Mouse (Mus musculus) cortical plate, adult 2 months (tissue): ENCODE measurements at regions not wholly inside any gene's neighbourhood (a gene's known extent, or its start where the extent isn't known, plus 50 kb on each side); places are given as distances from the start of the nearest gene placed in this dataset.
"Not testable (repeated sequence)": the region's sequence is repeated elsewhere in the genome, so short reads cannot be mapped to it uniquely, and the experiment has no call there.

Source experiments
- H3K27ac ChIP-seq: fragments of 200-500 bp; 2 replicates; pipeline ENCODE4 v1.5.1; 2012; ENCODE audit warnings: low read length, control low read depth, inconsistent platforms; ENCODE audit not compliant: insufficient read depth
- H3K4me1 ChIP-seq: fragments of 200-500 bp; 2 replicates; pipeline ENCODE4 v1.6.1; 2011; ENCODE audit warnings: low read length; ENCODE audit not compliant: control insufficient read depth, insufficient read depth
- H3K4me3 ChIP-seq: fragments of 200-500 bp; 2 replicates; pipeline ENCODE4 v1.5.1; 2011; ENCODE audit warnings: mild to moderate bottlenecking, low read length, control low read depth; ENCODE audit not compliant: insufficient read depth
- CTCF ChIP-seq: fragments of 200-500 bp; IDR thresholded peaks from 2 replicates; pipeline ENCODE4 v1.5.1; 2011; ENCODE audit warnings: mild to moderate bottlenecking, control low read depth, low read length; ENCODE audit not compliant: insufficient read depth; ENCODE audit errors: extremely low read depth
- POLR2A ChIP-seq: fragments of 200-500 bp; IDR thresholded peaks from 2 replicates; pipeline ENCODE4 v1.6.1; 2011; ENCODE audit warnings: mild to moderate bottlenecking, low read length, control low read depth; ENCODE audit not compliant: insufficient read depth; ENCODE audit errors: extremely low read depth

- no peak for TF ChIP-seq CTCF
- no peak for TF ChIP-seq POLR2A
- Histone ChIP-seq H3K27ac (no peak overlapping the region), H3K4me1 (no peaks in the 10 kb centered on the region), H3K4me3 (no peak overlapping the region)
Observed at GRCm38 (mm10) chr1:35212111-35212891, 362.5 kb downstream of the Plekhb2 start.

- no peak overlapping the region for H3K4me3 ChIP-seq
Observed at GRCm38 (mm10) chr1:35213875-35214274, 364.1 kb downstream of the Plekhb2 start.

GRCm38 (mm10) chr1:35216411-35216810, 366.6 kb downstream of the Plekhb2 start:
- TF ChIP-seq POLR2A (no peak), CTCF (no peak)
- H3K27ac ChIP-seq: no peak overlapping the region

More at GRCm38 (mm10) chr1:35213875-35214274, 364.1 kb downstream of the Plekhb2 start:
- no peaks in the 10 kb centered on the region for H3K4me1 ChIP-seq
- no peak for TF ChIP-seq CTCF
- TF ChIP-seq POLR2A: no peak
- H3K27ac ChIP-seq: no peak overlapping the region

GRCm38 (mm10) chr1:35220215-35220614, 370.4 kb downstream of the Plekhb2 start:
- not testable (repeated sequence) for H3K27ac ChIP-seq, H3K4me3 ChIP-seq, H3K4me1 ChIP-seq

More at GRCm38 (mm10) chr1:35216411-35216810, 366.6 kb downstream of the Plekhb2 start:
- no peak overlapping the region for H3K4me3 ChIP-seq
- no peaks in the 10 kb centered on the region for H3K4me1 ChIP-seq

- no peak for TF ChIP-seq CTCF
- TF ChIP-seq POLR2A: no peak
- Histone ChIP-seq H3K4me1 (no peaks in the 10 kb centered on the region), H3K4me3 (no peak overlapping the region), H3K27ac (no peak overlapping the region)
Observed at GRCm38 (mm10) chr1:35220751-35221150, 371.0 kb downstream of the Plekhb2 start.

GRCm38 (mm10) chr1:35232592-35232991, 382.8 kb downstream of the Plekhb2 start:
- no peak overlapping the region for H3K4me3 ChIP-seq
- TF ChIP-seq CTCF (no peak), POLR2A (no peak)
- H3K27ac ChIP-seq: no peak overlapping the region
- H3K4me1 ChIP-seq: no peaks in the 10 kb centered on the region

GRCm38 (mm10) chr1:35238139-35238538, 388.4 kb downstream of the Plekhb2 start:
- Histone ChIP-seq H3K27ac (no peak overlapping the region), H3K4me3 (no peak overlapping the region), H3K4me1 (no peaks in the 10 kb centered on the region)
- TF ChIP-seq CTCF (no peak), POLR2A (no peak)

GRCm38 (mm10) chr1:35242849-35243248, 393.1 kb downstream of the Plekhb2 start:
- Histone ChIP-seq H3K4me1 (no peaks in the 10 kb centered on the region), H3K27ac (no peak overlapping the region), H3K4me3 (no peak overlapping the region)
- TF ChIP-seq CTCF (no peak), POLR2A (no peak)

GRCm38 (mm10) chr1:35243339-35243738, 393.6 kb downstream of the Plekhb2 start:
- Histone ChIP-seq H3K27ac (no peak overlapping the region), H3K4me3 (no peak overlapping the region)

GRCm38 (mm10) chr1:35265125-35265524, 415.3 kb downstream of the Plekhb2 start:
- Histone ChIP-seq H3K4me1 (no peaks in the 10 kb centered on the region), H3K4me3 (no peak overlapping the region), H3K27ac (no peak overlapping the region)
- TF ChIP-seq POLR2A (no peak), CTCF (no peak)

More at GRCm38 (mm10) chr1:35243339-35243738, 393.6 kb downstream of the Plekhb2 start:
- no peaks in the 10 kb centered on the region for H3K4me1 ChIP-seq
- TF ChIP-seq CTCF (no peak), POLR2A (no peak)

GRCm38 (mm10) chr1:35266626-35267025, 416.9 kb downstream of the Plekhb2 start:
- TF ChIP-seq POLR2A: no peak
- peak; percentile 68 for TF ChIP-seq CTCF
- H3K4me1 ChIP-seq: no peaks in the 10 kb centered on the region
- H3K4me3 ChIP-seq: no peak overlapping the region
- no peak overlapping the region for H3K27ac ChIP-seq
